Mouse (Mus musculus): Measurements from ENCODE around the gene Dapk1. TPM values are rescaled to one million over a fixed set of nuclear protein-coding genes. Genes with fewer than 3 reads are reported as not detected.
A peak's percentile ranks its signal among the peaks of the same experiment; 100 is the strongest.

Gene Dapk1
- polyA plus RNA-seq, 1 experiment from 2014 or later, result 10.1 TPM

GRCm38 (mm10) chr13:60707541-60708468, 106.1 kb downstream of the Dapk1 start:
- ATAC-seq (peak; percentile 80), DNase-seq (no peak)
- no peaks in the 10 kb centered on the region for H3K9me3 ChIP-seq (ENCODE audit: low read length)
- no peak overlapping the region for H3K4me3 ChIP-seq (ENCODE audit: low read depth, low read length)
- peaks cover 20% of the 10 kb centered on the region for H3K4me1 ChIP-seq (ENCODE audit: insufficient read depth)
- 0 out of 2 replicates have a peak, but pooled peaks cover 3% of the 10 kb centered on the region for H3K36me3 ChIP-seq (replicated peaks; ENCODE audit: insufficient read depth, low read length)
- H3K4me2 ChIP-seq (ENCODE audit: low read depth, low read length), result no peak overlapping the region
- peak overlapping the region; percentile 60 for H3K27ac ChIP-seq (ENCODE audit: low read depth)
- H3K9ac ChIP-seq (replicated peaks), result no peak overlapping the region
- WGBS (ENCODE audit: insufficient replicate concordance), result 70% methylated on average over 16 of the region's 16 CpGs
- no peaks in the 10 kb centered on the region for H3K27me3 ChIP-seq (ENCODE audit: insufficient read depth, low read length)
- no peak for TF ChIP-seq EP300 (IDR thresholded peaks at IDR 0.05; ENCODE audit: low read depth)
- TF ChIP-seq CTCF (IDR thresholded peaks at IDR 0.05; ENCODE audit: low read depth), result no peak

GRCm38 (mm10) chr13:60709136-60709535, 107.4 kb downstream of the Dapk1 start:
- Histone ChIP-seq H3K36me3 (replicated peaks; ENCODE audit: insufficient read depth, low read length) (0 out of 2 replicates have a peak, but pooled peaks cover 1% of the 10 kb centered on the region), H3K27me3 (ENCODE audit: insufficient read depth, low read length) (no peaks in the 10 kb centered on the region), H3K4me2 (ENCODE audit: low read depth, low read length) (0 out of 2 replicates have a peak overlapping the region, but pooled peaks have one; percentile 6), H3K9ac (replicated peaks) (no peak overlapping the region), H3K27ac (ENCODE audit: low read depth) (peak overlapping the region; percentile 60; the same call in 1 of the 2 replicates), H3K4me3 (ENCODE audit: low read depth, low read length) (no peak overlapping the region), H3K9me3 (ENCODE audit: low read length) (no peaks in the 10 kb centered on the region), H3K4me1 (ENCODE audit: insufficient read depth) (peaks cover 20% of the 10 kb centered on the region)
- ATAC-seq, result peak; percentile 58
- no peak for DNase-seq
- WGBS (ENCODE audit: insufficient replicate concordance), result 66% methylated on average over 6 of the region's 6 CpGs
- TF ChIP-seq EP300 (IDR thresholded peaks at IDR 0.05; ENCODE audit: low read depth) (no peak), CTCF (IDR thresholded peaks at IDR 0.05; ENCODE audit: low read depth) (no peak)

DNA sequence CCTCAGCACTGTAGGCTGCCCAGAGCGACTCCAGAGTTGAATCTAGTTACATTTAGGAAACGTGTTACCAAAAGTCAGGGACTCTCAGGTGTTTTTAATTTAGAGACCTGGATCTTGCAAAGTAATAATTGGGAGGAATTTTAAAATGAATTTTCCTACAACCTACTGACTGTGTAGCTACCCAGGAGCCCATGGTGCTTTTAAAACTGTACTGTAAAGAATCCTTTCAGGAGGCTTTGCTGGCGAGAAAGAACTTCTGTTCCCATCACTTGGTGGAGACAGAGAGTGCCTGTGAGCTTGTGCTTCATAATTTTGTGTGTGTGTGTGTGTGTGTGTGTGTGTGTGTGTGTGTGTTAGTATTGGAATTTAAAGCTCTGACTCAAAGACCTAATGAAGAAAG, 109.2 kb downstream of the Dapk1 start:
- DNase-seq (no peak), ATAC-seq (no peak)
- no peaks in the 10 kb centered on the region for H3K9me3 ChIP-seq (ENCODE audit: low read length)
- H3K4me3 ChIP-seq (ENCODE audit: low read depth, low read length), result no peak overlapping the region
- H3K4me2 ChIP-seq (ENCODE audit: low read depth, low read length), result no peak overlapping the region
- WGBS (ENCODE audit: insufficient replicate concordance), result 72% methylated on average over 3 of the region's 3 CpGs
- H3K36me3 ChIP-seq (replicated peaks; ENCODE audit: insufficient read depth, low read length), result no peaks in the 10 kb centered on the region
- no peaks in the 10 kb centered on the region for H3K27me3 ChIP-seq (ENCODE audit: insufficient read depth, low read length)
- TF ChIP-seq CTCF (IDR thresholded peaks at IDR 0.05; ENCODE audit: low read depth) (no peak), EP300 (IDR thresholded peaks at IDR 0.05; ENCODE audit: low read depth) (no peak)
- no peak overlapping the region for H3K27ac ChIP-seq (ENCODE audit: low read depth)
- H3K9ac ChIP-seq (replicated peaks), result no peak overlapping the region
- peaks cover 20% of the 10 kb centered on the region for H3K4me1 ChIP-seq (ENCODE audit: insufficient read depth)

DNA sequence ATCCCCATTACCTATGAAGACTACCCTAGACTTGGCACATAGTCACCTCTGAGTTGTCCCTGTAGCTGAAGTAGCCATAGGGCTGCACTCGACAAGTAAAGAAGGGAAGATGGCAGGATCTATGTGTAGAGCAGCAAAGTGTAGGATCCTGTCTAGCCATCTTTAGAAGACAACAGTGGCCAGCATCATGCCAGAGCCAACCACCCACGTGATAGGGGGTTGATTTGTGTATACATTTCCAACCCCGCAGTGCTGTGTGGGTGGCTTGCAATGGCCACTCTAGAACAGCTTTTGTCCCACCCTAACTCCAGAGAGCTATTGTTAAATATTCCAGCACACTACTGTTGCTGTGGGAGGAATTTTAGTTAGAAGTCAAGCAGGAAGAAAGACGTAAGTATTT, 111.8 kb downstream of the Dapk1 start:
- TF ChIP-seq CTCF (IDR thresholded peaks at IDR 0.05; ENCODE audit: low read depth) (no peak), EP300 (IDR thresholded peaks at IDR 0.05; ENCODE audit: low read depth) (no peak)
- peaks cover 3% of the 10 kb centered on the region for H3K36me3 ChIP-seq (replicated peaks; ENCODE audit: insufficient read depth, low read length)
- no peaks in the 10 kb centered on the region for H3K9me3 ChIP-seq (ENCODE audit: low read length)
- no peak overlapping the region for H3K9ac ChIP-seq (replicated peaks)
- no peak overlapping the region for H3K4me3 ChIP-seq (ENCODE audit: low read depth, low read length)
- DNase-seq, result no peak
- H3K27ac ChIP-seq (ENCODE audit: low read depth), result no peak overlapping the region
- H3K27me3 ChIP-seq (ENCODE audit: insufficient read depth, low read length), result no peaks in the 10 kb centered on the region
- peaks cover 9% of the 10 kb centered on the region for H3K4me1 ChIP-seq (ENCODE audit: insufficient read depth)
- no peak for ATAC-seq
- WGBS (ENCODE audit: insufficient replicate concordance), result 77% methylated on average over 4 of the region's 4 CpGs
- H3K4me2 ChIP-seq (ENCODE audit: low read depth, low read length), result no peak overlapping the region

GRCm38 (mm10) chr13:60716107-60716506, 114.4 kb downstream of the Dapk1 start:
- no peak for DNase-seq
- no peak overlapping the region for H3K27ac ChIP-seq (ENCODE audit: low read depth)
- no peak overlapping the region for H3K4me2 ChIP-seq (ENCODE audit: low read depth, low read length)
- TF ChIP-seq EP300 (IDR thresholded peaks at IDR 0.05; ENCODE audit: low read depth) (no peak), CTCF (IDR thresholded peaks at IDR 0.05; ENCODE audit: low read depth) (no peak)
- H3K4me1 ChIP-seq (ENCODE audit: insufficient read depth), result no peaks in the 10 kb centered on the region; the same call in 1 of the 2 replicates
- ATAC-seq, result no peak
- H3K27me3 ChIP-seq (ENCODE audit: insufficient read depth, low read length), result no peaks in the 10 kb centered on the region
- no peak overlapping the region for H3K9ac ChIP-seq (replicated peaks)
- WGBS (ENCODE audit: insufficient replicate concordance), result 73% methylated on average over 3 of the region's 3 CpGs
- no peaks in the 10 kb centered on the region for H3K9me3 ChIP-seq (ENCODE audit: low read length)
- H3K4me3 ChIP-seq (ENCODE audit: low read depth, low read length), result no peak overlapping the region
- H3K36me3 ChIP-seq (replicated peaks; ENCODE audit: insufficient read depth, low read length), result peaks cover 14% of the 10 kb centered on the region

- Histone ChIP-seq H3K36me3 (replicated peaks; ENCODE audit: insufficient read depth, low read length) (peaks cover 14% of the 10 kb centered on the region), H3K27ac (ENCODE audit: low read depth) (no peak overlapping the region), H3K9me3 (ENCODE audit: low read length) (no peaks in the 10 kb centered on the region), H3K4me2 (ENCODE audit: low read depth, low read length) (no peak overlapping the region), H3K27me3 (ENCODE audit: insufficient read depth, low read length) (no peaks in the 10 kb centered on the region), H3K4me3 (ENCODE audit: low read depth, low read length) (no peak overlapping the region), H3K4me1 (ENCODE audit: insufficient read depth) (no peaks in the 10 kb centered on the region; the same call in 1 of the 2 replicates), H3K9ac (replicated peaks) (no peak overlapping the region)
- no peak for DNase-seq
- no peak for TF ChIP-seq CTCF (IDR thresholded peaks at IDR 0.05; ENCODE audit: low read depth)
- no peak for TF ChIP-seq EP300 (IDR thresholded peaks at IDR 0.05; ENCODE audit: low read depth)
- ATAC-seq, result no peak
- whole genome bisulfite sequencing (ENCODE audit: insufficient replicate concordance), result 84% methylated on average over 10 of the region's 10 CpGs
These were observed 115.7 kb downstream of the Dapk1 start for GRCm38 (mm10) chr13:60717421-60717820.
